Mouse (Mus musculus) embryonic facial prominence, embryonic 10.5 days (tissue): ENCODE data around the gene Ypel2. TPM values are rescaled to one million over a fixed set of nuclear protein-coding genes. Genes with fewer than 3 reads are reported as not detected.
A peak's percentile ranks its signal among the peaks of the same experiment; 100 is the strongest.

Experiments used
- DNase-seq: peaks from one replicate; pipeline ENCODE4 v3.0.0-alpha.2; 2017; ENCODE audit warnings: low spot score
- H3K27ac ChIP-seq: fragments of 300-500 bp; sonication (generic); replicated peaks from 2 replicates; pipeline ENCODE4 v1.5.1; 2016; ENCODE audit warnings: mild to moderate bottlenecking
- H3K27me3 ChIP-seq: fragments of 300-500 bp; sonication (generic); replicated peaks from 2 replicates; pipeline ENCODE4 v1.6.1; 2016; ENCODE audit warnings: low read depth, mild to moderate bottlenecking; ENCODE audit not compliant: poor library complexity, severe bottlenecking
- H3K36me3 ChIP-seq: fragments of 300-500 bp; sonication (generic); replicated peaks from 2 replicates; pipeline ENCODE4 v1.6.1; 2016; ENCODE audit warnings: mild to moderate bottlenecking, moderate library complexity
- H3K4me1 ChIP-seq: fragments of 300-500 bp; sonication (generic); 2 replicates; pipeline ENCODE4 v1.6.1; 2016
- H3K4me3 ChIP-seq: fragments of 300-500 bp; sonication (generic); 2 replicates; pipeline ENCODE4 v1.5.1; 2016; ENCODE audit warnings: mild to moderate bottlenecking, moderate library complexity
- H3K9me3 ChIP-seq: fragments of 300-500 bp; sonication (generic); 2 replicates; pipeline ENCODE4 v1.6.1; 2016; ENCODE audit warnings: mild to moderate bottlenecking
- WGBS: fragments of 180-500 bp; shearing (Covaris S2); methylation state at CpG from one replicate; pipeline ENCODE4 v1.1.7; 2016; 5-methylcytosine and 5-hydroxymethylcytosine counted together
- polyA plus RNA-seq: library from polyadenylated mRNA; unstranded; fragments of >200 nt; fragmentation: Nextera tagmentation; extraction: Ambion mirVana; gene quantifications from 2 replicates; pipeline ENCODE4 v1.2.1, GENCODE M21; 2016

Ypel2 gene
- polyA plus RNA-seq, 1 experiment from 2014 or later: 5.4 TPM

GRCm38 (mm10) chr11:86969041-86969821 is 24.3 kb downstream of the Ypel2 start:
- DNase-seq: peak; percentile 76

GRCm38 (mm10) chr11:86967506-86967905 is 26.0 kb downstream of the Ypel2 start:
- Histone ChIP-seq H3K27ac (no peak overlapping the region), H3K4me1 (peaks cover 61% of the 10 kb centered on the region)

More at GRCm38 (mm10) chr11:86969041-86969821, 24.3 kb downstream of the Ypel2 start:
- Histone ChIP-seq H3K36me3 (peaks cover 18% of the 10 kb centered on the region; the same call in 1 of the 2 replicates), H3K9me3 (no peaks in the 10 kb centered on the region), H3K27ac (peak overlapping the region; percentile 78), H3K27me3 (peaks cover 5% of the 10 kb centered on the region; the same call in 1 of the 2 replicates), H3K4me3 (peak overlapping the region; percentile 6; the same call in 1 of the 2 replicates), H3K4me1 (peaks cover 65% of the 10 kb centered on the region)
- WGBS: 32% methylated on average over 13 of the region's 13 CpGs

GRCm38 (mm10) chr11:86966696-86967095 is 26.8 kb downstream of the Ypel2 start:
- peaks cover 13% of the 10 kb centered on the region; the same call in 1 of the 2 replicates for H3K36me3 ChIP-seq
- H3K4me1 ChIP-seq: peaks cover 62% of the 10 kb centered on the region
- WGBS: 93% methylated on average over 3 of the region's 3 CpGs
- H3K27me3 ChIP-seq: peaks cover 1% of the 10 kb centered on the region; the same call in 1 of the 2 replicates
- DNase-seq: no peak
- no peaks in the 10 kb centered on the region for H3K9me3 ChIP-seq
- no peak overlapping the region for H3K4me3 ChIP-seq
- H3K27ac ChIP-seq: no peak overlapping the region

More at GRCm38 (mm10) chr11:86967506-86967905, 26.0 kb downstream of the Ypel2 start:
- WGBS: 92% methylated on average over 9 of the region's 9 CpGs
- DNase-seq: no peak
- Histone ChIP-seq H3K36me3 (peaks cover 17% of the 10 kb centered on the region; the same call in 1 of the 2 replicates), H3K27me3 (peaks cover 5% of the 10 kb centered on the region; the same call in 1 of the 2 replicates), H3K4me3 (no peak overlapping the region), H3K9me3 (no peaks in the 10 kb centered on the region)

GRCm38 (mm10) chr11:86965079-86965478 is 28.4 kb downstream of the Ypel2 start:
- Histone ChIP-seq H3K27ac (no peak overlapping the region), H3K4me1 (peaks cover 58% of the 10 kb centered on the region), H3K36me3 (peaks cover 11% of the 10 kb centered on the region; the same call in 1 of the 2 replicates), H3K27me3 (no peaks in the 10 kb centered on the region), H3K4me3 (no peak overlapping the region), H3K9me3 (no peaks in the 10 kb centered on the region)
- WGBS: 94% methylated on average over 5 of the region's 5 CpGs
- DNase-seq: no peak

- DNase-seq: no peak
- Histone ChIP-seq H3K9me3 (no peaks in the 10 kb centered on the region), H3K27ac (no peak overlapping the region), H3K4me1 (peaks cover 58% of the 10 kb centered on the region), H3K4me3 (no peak overlapping the region), H3K36me3 (peaks cover 11% of the 10 kb centered on the region; the same call in 1 of the 2 replicates), H3K27me3 (no peaks in the 10 kb centered on the region)
- 89% methylated on average over 10 of the region's 10 CpGs for WGBS
Measured at GRCm38 (mm10) chr11:86963698-86964097, 29.8 kb downstream of the Ypel2 start.

GRCm38 (mm10) chr11:86963027-86963426 is 30.5 kb downstream of the Ypel2 start:
- peaks cover 58% of the 10 kb centered on the region for H3K4me1 ChIP-seq

GRCm38 (mm10) chr11:86962362-86962761 is 31.1 kb downstream of the Ypel2 start:
- Histone ChIP-seq H3K4me1 (peaks cover 63% of the 10 kb centered on the region), H3K4me3 (no peak overlapping the region), H3K9me3 (no peaks in the 10 kb centered on the region), H3K36me3 (peaks cover 11% of the 10 kb centered on the region; the same call in 1 of the 2 replicates), H3K27ac (peak overlapping the region; percentile 54), H3K27me3 (no peaks in the 10 kb centered on the region)
- 67% methylated on average over 2 of the region's 2 CpGs for WGBS
- no peak for DNase-seq

More at GRCm38 (mm10) chr11:86963027-86963426, 30.5 kb downstream of the Ypel2 start:
- Histone ChIP-seq H3K27me3 (no peaks in the 10 kb centered on the region), H3K27ac (peak overlapping the region; percentile 32; the same call in 1 of the 2 replicates), H3K4me3 (no peak overlapping the region), H3K36me3 (peaks cover 11% of the 10 kb centered on the region; the same call in 1 of the 2 replicates), H3K9me3 (no peaks in the 10 kb centered on the region)
- no peak for DNase-seq
- WGBS: 54% methylated on average over 1 of the region's 1 CpGs

- Histone ChIP-seq H3K4me1 (peaks cover 65% of the 10 kb centered on the region), H3K36me3 (0 out of 2 replicates have a peak, but pooled peaks cover 6% of the 10 kb centered on the region), H3K4me3 (no peak overlapping the region), H3K9me3 (no peaks in the 10 kb centered on the region), H3K27ac (peak overlapping the region; percentile 54), H3K27me3 (no peaks in the 10 kb centered on the region)
- no peak for DNase-seq
- WGBS: 72% methylated on average over 11 of the region's 11 CpGs
Measured at GRCm38 (mm10) chr11:86961510-86962303, 31.8 kb downstream of the Ypel2 start.

- WGBS: 68% methylated on average over 2 of the region's 2 CpGs
- no peak for DNase-seq
- peaks cover 74% of the 10 kb centered on the region for H3K4me1 ChIP-seq
- no peaks in the 10 kb centered on the region for H3K9me3 ChIP-seq
- 0 out of 2 replicates have a peak, but pooled peaks cover 2% of the 10 kb centered on the region for H3K36me3 ChIP-seq
- no peaks in the 10 kb centered on the region for H3K27me3 ChIP-seq
- H3K27ac ChIP-seq: no peak overlapping the region
- no peak overlapping the region for H3K4me3 ChIP-seq
Measured at GRCm38 (mm10) chr11:86960331-86960730, 33.2 kb downstream of the Ypel2 start.

- Histone ChIP-seq H3K9me3 (no peaks in the 10 kb centered on the region), H3K4me1 (peaks cover 74% of the 10 kb centered on the region), H3K27ac (peak overlapping the region; percentile 81), H3K4me3 (no peak overlapping the region), H3K27me3 (no peaks in the 10 kb centered on the region), H3K36me3 (0 out of 2 replicates have a peak, but pooled peaks cover 2% of the 10 kb centered on the region)
- 47% methylated on average over 12 of the region's 12 CpGs for WGBS
- DNase-seq: no peak
Measured at GRCm38 (mm10) chr11:86958721-86959675, 34.5 kb downstream of the Ypel2 start.

- no peaks in the 10 kb centered on the region for H3K36me3 ChIP-seq
- no peak overlapping the region for H3K4me3 ChIP-seq
- 38% methylated on average over 6 of the region's 6 CpGs for WGBS
- no peak for DNase-seq
- no peaks in the 10 kb centered on the region for H3K9me3 ChIP-seq
- H3K4me1 ChIP-seq: peaks cover 69% of the 10 kb centered on the region
- H3K27me3 ChIP-seq: no peaks in the 10 kb centered on the region
- peak overlapping the region; percentile 81 for H3K27ac ChIP-seq
Measured at GRCm38 (mm10) chr11:86958182-86958581, 35.3 kb downstream of the Ypel2 start.
